ENCODE assay signal across 8 mouse cellular contexts in the genomic region with DNA sequence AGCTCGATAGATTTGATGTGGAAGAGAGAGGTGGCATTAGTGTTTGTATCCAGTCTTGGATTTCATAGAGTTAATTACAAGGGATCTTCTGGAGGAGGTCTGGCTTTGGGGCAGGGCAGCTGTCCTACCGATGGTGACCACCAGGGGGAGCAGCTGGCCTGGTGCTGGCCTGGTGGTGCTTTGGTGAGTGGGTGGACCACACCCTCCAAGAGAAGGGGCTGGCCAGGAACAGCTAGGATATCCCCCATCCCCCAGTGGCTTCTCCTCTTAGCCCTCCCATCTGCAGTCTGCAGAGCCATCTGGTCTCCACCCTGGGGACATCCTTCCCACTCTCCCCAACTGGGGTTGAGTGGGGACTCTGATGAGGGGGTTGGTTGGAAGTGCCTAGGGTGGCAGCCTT. TPM values are rescaled to one million over a fixed set of nuclear protein-coding genes. Genes with fewer than 3 reads are reported as not detected.
DNase-seq lines count a peak whose midpoint lies in the region; ATAC-seq lines count a peak whose summit lies in the region.

A gene (plus strand): TSS at position 235 of the 400 bp plus-strand sequence.

- H3K9me3 ChIP-seq in embryonic facial prominence, embryonic 11.5 days (replicated peaks; ENCODE audit: control insufficient read depth, low read length) = no peaks in the 10 kb centered on the region
- no peaks in the 10 kb centered on the region for H3K9me3 ChIP-seq in limb, embryonic 11.5 days (ENCODE audit: control insufficient read depth, low read length)
- no peaks in the 10 kb centered on the region for H3K9me3 ChIP-seq in midbrain, embryonic 15.5 days

- H3K4me1 ChIP-seq in embryonic facial prominence, embryonic 11.5 days (ENCODE audit: control insufficient read depth, insufficient read depth, low read length) = peaks cover 8% of the 10 kb centered on the region; the same call in 1 of the 2 replicates
- H3K4me1 ChIP-seq in limb, embryonic 11.5 days (ENCODE audit: control insufficient read depth, insufficient read depth, low read length) = peaks cover 8% of the 10 kb centered on the region
- H3K4me1 ChIP-seq in midbrain, embryonic 15.5 days = 0 out of 2 replicates have a peak, but pooled peaks cover 3% of the 10 kb centered on the region

- H3K4me2 ChIP-seq in embryonic facial prominence, embryonic 11.5 days (ENCODE audit: low read depth, low read length) = no peak within 1 kb of the TSS
- no peak within 1 kb of the TSS for H3K4me2 ChIP-seq in limb, embryonic 11.5 days (ENCODE audit: low read depth, severe bottlenecking)
- H3K4me2 ChIP-seq in midbrain, embryonic 15.5 days = no peak within 1 kb of the TSS

- H3K4me3 ChIP-seq in embryonic facial prominence, embryonic 11.5 days (ENCODE audit: low read depth, low read length) = no peak within 1 kb of the TSS
- H3K4me3 ChIP-seq in limb, embryonic 11.5 days (ENCODE audit: low read depth, low read length) = no peak within 1 kb of the TSS
- H3K4me3 ChIP-seq in midbrain, embryonic 15.5 days = no peak within 1 kb of the TSS

- peaks cover 3% of the 10 kb centered on the region; the same call in 1 of the 2 replicates for H3K27me3 ChIP-seq in embryonic facial prominence, embryonic 11.5 days (ENCODE audit: control insufficient read depth, insufficient read depth, low read length)
- peaks cover 6% of the 10 kb centered on the region; the same call in 1 of the 2 replicates for H3K27me3 ChIP-seq in limb, embryonic 11.5 days (ENCODE audit: control insufficient read depth, insufficient read depth, low read length)
- H3K27me3 ChIP-seq in midbrain, embryonic 15.5 days (replicated peaks) = peaks cover 8% of the 10 kb centered on the region

- H3K36me3 ChIP-seq in embryonic facial prominence, embryonic 11.5 days (replicated peaks; ENCODE audit: control insufficient read depth, insufficient read depth, low read depth, low read length) = no peaks in the 10 kb centered on the region
- no peaks in the 10 kb centered on the region for H3K36me3 ChIP-seq in limb, embryonic 11.5 days (ENCODE audit: control insufficient read depth, insufficient read depth, low read length)
- no peaks in the 10 kb centered on the region for H3K36me3 ChIP-seq in midbrain, embryonic 15.5 days (replicated peaks)

- peak; percentile 82; the same call in 1 of the 2 replicates for ATAC-seq in embryonic facial prominence, embryonic 11.5 days (replicated peaks; ENCODE audit: insufficient number of reproducible peaks, low FRiP score, low TSS enrichment, low read depth)
- ATAC-seq in granulocyte monocyte progenitor cell, adult 5-6 weeks (replicated peaks; ENCODE audit: poor library complexity, severe bottlenecking) = peak; percentile 87
- no peak for ATAC-seq in limb, embryonic 11.5 days (ENCODE audit: insufficient number of reproducible peaks, low FRiP score, low TSS enrichment, low read depth)
- 0 out of 2 replicates have a peak, but pooled peaks have one; percentile 7 for ATAC-seq in midbrain, embryonic 15.5 days (replicated peaks)

- 4% methylated on average over 2 of the region's 2 CpGs for WGBS in embryonic facial prominence, embryonic 11.5 days
- WGBS in limb, embryonic 11.5 days = 0% methylated on average over 2 of the region's 2 CpGs
- WGBS in midbrain, embryonic 15.5 days = 3% methylated on average over 2 of the region's 2 CpGs

- peak; percentile 55 for DNase-seq in 416B (ENCODE audit: low read depth)
- DNase-seq in adrenal gland, adult 8-10 months = peak; percentile 69
- peak; percentile 76 for DNase-seq in embryonic facial prominence, embryonic 11.5 days (ENCODE audit: low spot score)
- peak; percentile 47 to 77 for DNase-seq in kidney, adult 8-10 months
- DNase-seq in limb, embryonic 11.5 days (ENCODE audit: low spot score) = peak; percentile 92
- DNase-seq in spleen, postnatal 36 days (ENCODE audit: low spot score in 2 of 2) = peak; percentile 50 to 63

- no peak within 1 kb of the TSS for H3K27ac ChIP-seq in embryonic facial prominence, embryonic 11.5 days (replicated peaks; ENCODE audit: low read depth, low read length)
- H3K27ac ChIP-seq in limb, embryonic 11.5 days (replicated peaks; ENCODE audit: low read depth, low read length) = no peak within 1 kb of the TSS
- H3K27ac ChIP-seq in midbrain, embryonic 15.5 days = no peak within 1 kb of the TSS

- H3K9ac ChIP-seq in embryonic facial prominence, embryonic 11.5 days (replicated peaks; ENCODE audit: low read length) = no peak within 1 kb of the TSS
- H3K9ac ChIP-seq in limb, embryonic 11.5 days (ENCODE audit: low read length) = no peak within 1 kb of the TSS
- no peak within 1 kb of the TSS for H3K9ac ChIP-seq in midbrain, embryonic 15.5 days

RNA-seq across cellular contexts. Expression of the gene that starts here (rescaled TPM):
- total RNA-seq in adrenal gland, adult 8-10 months (2022) = 1 to 10 TPM; 2.8 to 8.8 (median 4.2) TPM
- polyA plus RNA-seq in embryonic facial prominence, embryonic 11.5 days (2014; fragmentation: Nextera tagmentation; extraction: Ambion mirVana) = 1.2 and 1.5 TPM in 2 replicates
- total RNA-seq in granulocyte monocyte progenitor cell, adult 5-6 weeks (2014; fragmentation: Nextera tagmentation) = not detected in 2 replicates
- not detected in 2 replicates for total RNA-seq in granulocyte monocyte progenitor cell, adult 5-6 weeks (2017)
- 0.10 and 0.23 TPM in 2 replicates for polyA plus RNA-seq in limb, embryonic 11.5 days (2014; fragmentation: Nextera tagmentation; extraction: Ambion mirVana)
- polyA plus RNA-seq in midbrain, embryonic 15.5 days (2015; fragmentation: Nextera tagmentation; extraction: Ambion mirVana) = 0.19 and 0.22 TPM in 2 replicates

Comparison
In these comparisons a context has a peak if more than half of its experiments do, and no peak if none do; other contexts are left out.
1. Peak in ATAC-seq in granulocyte monocyte progenitor cell, adult 5-6 weeks; RNA of the gene not detected or under 1 TPM.
2. Peak in DNase-seq in limb, embryonic 11.5 days; RNA of the gene not detected or under 1 TPM.
3. Peak in ATAC-seq in midbrain, embryonic 15.5 days; RNA of the gene not detected or under 1 TPM.